Mouse (Mus musculus) bone marrow macrophage, adult 2 months (primary cell): ENCODE measurements around the gene Kdm4c.

Experiments used
- CTCF ChIP-seq: IDR thresholded peaks from 2 replicates; pipeline ENCODE4 v1.5.1; 2012; ENCODE audit warnings: low read depth, mild to moderate bottlenecking, low read length, moderate library complexity
- POLR2A ChIP-seq: IDR thresholded peaks from 2 replicates; pipeline ENCODE4 v1.6.1; 2012; ENCODE audit warnings: mild to moderate bottlenecking, low read depth, low read length, borderline replicate concordance

DNA sequence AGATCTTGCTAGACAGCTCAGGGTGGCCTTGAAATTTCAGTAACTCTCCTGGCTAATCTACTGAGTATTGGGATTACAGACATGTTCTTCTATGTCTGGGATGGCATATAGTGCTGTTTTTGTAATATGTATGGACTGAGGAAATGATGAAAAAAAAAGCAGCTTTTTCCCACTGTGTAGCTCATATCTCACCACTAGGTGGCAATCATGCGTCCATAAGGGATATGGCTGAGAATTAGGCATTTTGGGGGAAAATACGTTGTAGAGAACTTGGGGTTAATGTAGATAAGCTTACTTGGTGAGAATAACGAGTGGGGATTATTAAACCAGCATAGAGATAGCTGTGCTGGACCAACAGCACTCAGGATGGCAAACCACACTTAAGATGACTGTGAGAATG lies 19.9 kb upstream of the Kdm4c start:
- no peak for TF ChIP-seq CTCF
- no peak for TF ChIP-seq POLR2A
